Mouse (Mus musculus): ENCODE results near the gene Hps6. TPM values are rescaled to one million over a fixed set of nuclear protein-coding genes. Genes with fewer than 3 reads are reported as not detected.

The Hps6 gene
- polyA plus RNA-seq, 1 experiment from 2014 or later: 6.5 TPM

- Histone ChIP-seq H3K4me1 (replicated peaks) (peaks cover 35% of the 10 kb centered on the region), H3K36me3 (no peaks in the 10 kb centered on the region), H3K4me2 (no peak overlapping the region), H3K4me3 (no peak overlapping the region), H3K9ac (no peak overlapping the region), H3K27me3 (no peaks in the 10 kb centered on the region), H3K27ac (0 out of 2 replicates have a peak overlapping the region, but pooled peaks have one; percentile 98), H3K9me3 (replicated peaks) (no peaks in the 10 kb centered on the region)
- WGBS: 85% methylated on average over 2 of the region's 2 CpGs
- ATAC-seq (replicated peaks; ENCODE audit: insufficient number of reproducible peaks, insufficient read depth, low FRiP score, low read depth): no peak
Measured at GRCm38 (mm10) chr19:46047426-46047825, 44.1 kb downstream of the Hps6 start.

- ATAC-seq (replicated peaks; ENCODE audit: insufficient number of reproducible peaks, insufficient read depth, low FRiP score, low read depth): no peak
- no peak overlapping the region for H3K4me2 ChIP-seq
- H3K9me3 ChIP-seq (replicated peaks): no peaks in the 10 kb centered on the region
- H3K9ac ChIP-seq: no peak overlapping the region
- no peak overlapping the region for H3K4me3 ChIP-seq
- no peak overlapping the region for H3K27ac ChIP-seq
- no peaks in the 10 kb centered on the region for H3K27me3 ChIP-seq
- peaks cover 18% of the 10 kb centered on the region for H3K4me1 ChIP-seq (replicated peaks)
- WGBS: 65% methylated on average over 4 of the region's 4 CpGs
- H3K36me3 ChIP-seq: no peaks in the 10 kb centered on the region
Measured at GRCm38 (mm10) chr19:46049129-46049528, 45.8 kb downstream of the Hps6 start.

DNA sequence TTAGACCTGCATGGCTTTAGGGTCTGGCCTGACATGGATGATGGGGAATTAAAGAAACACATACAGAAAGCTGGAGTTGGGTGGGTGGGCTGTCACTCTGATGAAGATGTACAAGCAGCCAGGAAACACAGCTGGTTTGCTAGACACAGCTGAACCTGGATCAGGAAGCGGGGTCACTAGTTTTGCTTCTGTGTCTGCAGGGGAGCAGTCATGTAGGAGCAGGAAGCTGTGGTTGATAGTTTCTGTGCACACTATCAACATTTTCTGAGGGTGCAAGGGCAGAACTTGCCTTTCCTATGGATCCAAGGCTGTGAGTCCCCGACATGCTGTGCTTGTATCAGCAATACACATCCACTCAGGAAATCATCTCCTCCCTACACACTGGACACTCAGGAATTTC, 47.2 kb downstream of the Hps6 start:
- Histone ChIP-seq H3K4me1 (replicated peaks) (peaks cover 17% of the 10 kb centered on the region), H3K4me2 (no peak overlapping the region), H3K9me3 (replicated peaks) (no peaks in the 10 kb centered on the region), H3K27ac (no peak overlapping the region), H3K4me3 (no peak overlapping the region), H3K27me3 (no peaks in the 10 kb centered on the region), H3K9ac (no peak overlapping the region), H3K36me3 (no peaks in the 10 kb centered on the region)
- no peak for ATAC-seq (replicated peaks; ENCODE audit: insufficient number of reproducible peaks, insufficient read depth, low FRiP score, low read depth)
- WGBS: 63% methylated on average over 2 of the region's 2 CpGs

Other genes starting within 250 kb of the Hps6 start
- 33.8 and 38.1 TPM in 2 replicates for gene Mgea5, start 219.7 kb upstream of the Hps6 start, polyA plus RNA-seq (2015; fragmentation: Nextera tagmentation; extraction: Ambion mirVana)
- 6.9 and 10.0 TPM in 2 replicates for gene Kcnip2, start 187.4 kb upstream of the Hps6 start, polyA plus RNA-seq (2015; fragmentation: Nextera tagmentation; extraction: Ambion mirVana)
- 12.2 and 15.3 TPM in 2 replicates for gene Armh3, start 5.0 kb upstream of the Hps6 start, polyA plus RNA-seq (2015; fragmentation: Nextera tagmentation; extraction: Ambion mirVana)
- gene Pprc1, start 41.4 kb downstream of the Hps6 start, polyA plus RNA-seq (2015; fragmentation: Nextera tagmentation; extraction: Ambion mirVana): 17.7 and 25.8 TPM in 2 replicates
- 64.5 and 78.7 TPM in 2 replicates for gene Ldb1, start 41.7 kb downstream of the Hps6 start, polyA plus RNA-seq (2015; fragmentation: Nextera tagmentation; extraction: Ambion mirVana)
- 37.0 and 46.9 TPM in 2 replicates for gene Nolc1, start 72.4 kb downstream of the Hps6 start, polyA plus RNA-seq (2015; fragmentation: Nextera tagmentation; extraction: Ambion mirVana)
- not detected in 2 replicates for gene Elovl3, start 128.4 kb downstream of the Hps6 start, polyA plus RNA-seq (2015; fragmentation: Nextera tagmentation; extraction: Ambion mirVana)
- 0.39 and 0.48 TPM in 2 replicates for gene Pitx3, start 144.8 kb downstream of the Hps6 start, polyA plus RNA-seq (2015; fragmentation: Nextera tagmentation; extraction: Ambion mirVana)
- 41.2 and 48.2 TPM in 2 replicates for gene Gbf1, start 149.0 kb downstream of the Hps6 start, polyA plus RNA-seq (2015; fragmentation: Nextera tagmentation; extraction: Ambion mirVana)